Mouse (Mus musculus): ENCODE measurements around the gene Hyal2. TPM values are rescaled to one million over a fixed set of nuclear protein-coding genes. Genes with fewer than 3 reads are reported as not detected.

The Hyal2 gene
- total and polyA plus RNA-seq, 2 experiments from 2014 or later = 58.6 to 97.3 TPM

DNA sequence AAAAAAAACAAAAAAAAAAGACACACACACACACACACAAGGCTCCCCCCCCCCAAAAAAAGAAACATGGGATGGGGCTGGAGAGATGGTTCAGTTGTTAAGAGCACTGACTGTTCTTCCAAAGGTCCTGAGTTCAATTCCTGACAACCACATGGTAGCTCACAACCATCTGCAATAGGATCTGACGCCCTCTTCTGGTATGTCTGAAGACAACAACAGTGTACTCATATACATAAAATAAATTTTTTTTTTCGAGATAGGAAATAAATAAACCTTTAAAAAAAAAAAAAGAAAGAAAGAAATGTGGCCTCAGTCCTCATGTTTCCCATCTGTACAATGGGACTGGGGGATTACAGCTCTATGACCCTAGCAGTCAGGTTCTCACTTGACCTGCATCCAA, 49.7 kb downstream of the Hyal2 start:
- Histone ChIP-seq H3K4me3 (ENCODE audit: low read depth, low read length) (no peak overlapping the region), H3K9me3 (replicated peaks; ENCODE audit: control insufficient read depth, low read length) (no peaks in the 10 kb centered on the region), H3K27ac (ENCODE audit: low read depth) (peak overlapping the region; percentile 93), H3K27me3 (ENCODE audit: control insufficient read depth, insufficient read depth, low read length) (no peaks in the 10 kb centered on the region), H3K36me3 (replicated peaks; ENCODE audit: control insufficient read depth, insufficient read depth, low read length) (peaks cover 61% of the 10 kb centered on the region), H3K4me2 (ENCODE audit: low read depth, low read length) (no peak overlapping the region), H3K4me1 (ENCODE audit: control insufficient read depth, insufficient read depth) (peaks cover 37% of the 10 kb centered on the region), H3K9ac (replicated peaks; ENCODE audit: low read depth, low read length) (no peak overlapping the region)
- DNase-seq (ENCODE audit: low spot score) (no peak), ATAC-seq (ENCODE audit: insufficient read depth, low read depth) (no peak)
- TF ChIP-seq CTCF (IDR thresholded peaks at IDR 0.05; ENCODE audit: low read depth) (0 out of 2 replicates have a peak, but pooled peaks have one; percentile 7), EP300 (IDR thresholded peaks at IDR 0.05; ENCODE audit: low read depth) (no peak)
- WGBS = 75% methylated on average over 2 of the region's 2 CpGs

DNA sequence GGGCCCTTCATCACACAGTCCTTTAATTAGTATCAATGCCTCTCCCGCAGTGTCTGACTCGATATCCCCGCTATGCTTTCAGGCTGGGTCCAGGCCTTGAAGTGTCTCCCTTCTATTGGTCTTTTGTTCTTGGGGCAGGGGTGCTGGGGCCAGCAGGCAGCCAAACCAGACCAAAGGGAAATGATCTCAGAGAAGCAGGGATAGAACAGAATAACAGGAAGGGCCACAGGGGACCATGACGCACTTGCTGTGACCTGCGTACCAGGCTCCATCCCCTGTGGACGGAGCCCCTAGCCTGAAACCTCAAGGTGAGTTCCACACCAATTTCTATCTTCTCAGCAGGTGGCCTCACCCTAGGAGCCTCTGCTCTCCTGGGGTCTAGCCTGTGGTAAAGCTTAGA, 50.4 kb downstream of the Hyal2 start:
- Histone ChIP-seq H3K4me2 (ENCODE audit: low read depth, low read length) (peak overlapping the region; percentile 4; the same call in 1 of the 2 replicates), H3K4me1 (ENCODE audit: control insufficient read depth, insufficient read depth) (peaks cover 37% of the 10 kb centered on the region), H3K36me3 (replicated peaks; ENCODE audit: control insufficient read depth, insufficient read depth, low read length) (peaks cover 66% of the 10 kb centered on the region), H3K9ac (replicated peaks; ENCODE audit: low read depth, low read length) (peak overlapping the region; percentile 36; the same call in 1 of the 2 replicates), H3K4me3 (ENCODE audit: low read depth, low read length) (no peak overlapping the region), H3K27me3 (ENCODE audit: control insufficient read depth, insufficient read depth, low read length) (no peaks in the 10 kb centered on the region), H3K27ac (ENCODE audit: low read depth) (peak overlapping the region; percentile 93), H3K9me3 (replicated peaks; ENCODE audit: control insufficient read depth, low read length) (no peaks in the 10 kb centered on the region)
- TF ChIP-seq EP300 (IDR thresholded peaks at IDR 0.05; ENCODE audit: low read depth) (no peak), CTCF (IDR thresholded peaks at IDR 0.05; ENCODE audit: low read depth) (no peak)
- no peak for DNase-seq (ENCODE audit: low spot score)
- no peak for ATAC-seq (ENCODE audit: insufficient read depth, low read depth)
- 50% methylated on average over 6 of the region's 6 CpGs for WGBS

DNA sequence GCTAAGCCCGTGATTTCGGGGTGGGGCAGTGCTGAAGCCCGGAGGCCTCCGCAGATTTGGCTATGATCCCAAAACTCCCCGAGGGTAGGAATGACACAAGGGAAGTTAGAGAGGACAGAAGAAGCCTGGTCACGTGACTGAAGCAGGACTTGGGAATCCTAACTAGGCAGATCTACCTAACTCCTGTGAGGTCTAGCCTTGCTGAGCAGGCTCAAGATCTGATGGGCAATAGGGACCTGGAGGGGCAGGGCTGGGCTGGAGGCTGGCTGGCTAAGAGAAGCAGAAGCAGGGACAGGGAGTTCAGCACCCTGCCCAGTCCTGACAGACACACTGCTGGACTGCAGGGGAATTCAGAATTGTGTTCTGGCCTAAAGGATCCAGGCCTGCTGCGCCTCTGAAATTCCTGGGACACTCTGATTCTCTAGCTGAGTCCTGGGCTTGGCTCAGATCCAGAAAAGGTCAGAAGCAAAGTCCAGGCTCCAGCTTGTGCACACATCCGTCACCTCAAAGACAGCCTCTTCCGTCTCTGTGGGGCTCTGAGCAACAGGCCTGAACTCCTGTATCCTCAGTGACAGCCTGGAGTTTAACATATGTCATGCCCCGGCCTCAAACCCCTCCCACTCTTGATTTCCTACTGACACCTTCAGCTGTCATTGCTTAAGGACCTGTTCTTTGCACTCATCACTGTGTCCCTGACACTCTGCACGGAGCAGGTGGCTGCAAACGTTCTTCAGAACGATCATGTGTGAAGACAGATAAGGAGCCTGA, 51.2 kb downstream of the Hyal2 start:
- peak overlapping the region; percentile 4; the same call in 1 of the 2 replicates for H3K4me2 ChIP-seq (ENCODE audit: low read depth, low read length)
- peaks cover 43% of the 10 kb centered on the region for H3K4me1 ChIP-seq (ENCODE audit: control insufficient read depth, insufficient read depth)
- DNase-seq (ENCODE audit: low spot score) = peak; percentile 91
- no peak overlapping the region for H3K4me3 ChIP-seq (ENCODE audit: low read depth, low read length)
- TF ChIP-seq CTCF (IDR thresholded peaks at IDR 0.05; ENCODE audit: low read depth) = peak; percentile 9; the same call in 1 of the 2 replicates
- peak; percentile 100 for TF ChIP-seq EP300 (IDR thresholded peaks at IDR 0.05; ENCODE audit: low read depth)
- 9% methylated on average over 13 of the region's 13 CpGs for WGBS
- H3K27ac ChIP-seq (ENCODE audit: low read depth) = peak overlapping the region; percentile 93
- H3K36me3 ChIP-seq (replicated peaks; ENCODE audit: control insufficient read depth, insufficient read depth, low read length) = peaks cover 61% of the 10 kb centered on the region
- no peaks in the 10 kb centered on the region for H3K27me3 ChIP-seq (ENCODE audit: control insufficient read depth, insufficient read depth, low read length)
- no peaks in the 10 kb centered on the region for H3K9me3 ChIP-seq (replicated peaks; ENCODE audit: control insufficient read depth, low read length)
- ATAC-seq (ENCODE audit: insufficient read depth, low read depth) = peak; percentile 88
- peak overlapping the region; percentile 36; the same call in 1 of the 2 replicates for H3K9ac ChIP-seq (replicated peaks; ENCODE audit: low read depth, low read length)

DNA sequence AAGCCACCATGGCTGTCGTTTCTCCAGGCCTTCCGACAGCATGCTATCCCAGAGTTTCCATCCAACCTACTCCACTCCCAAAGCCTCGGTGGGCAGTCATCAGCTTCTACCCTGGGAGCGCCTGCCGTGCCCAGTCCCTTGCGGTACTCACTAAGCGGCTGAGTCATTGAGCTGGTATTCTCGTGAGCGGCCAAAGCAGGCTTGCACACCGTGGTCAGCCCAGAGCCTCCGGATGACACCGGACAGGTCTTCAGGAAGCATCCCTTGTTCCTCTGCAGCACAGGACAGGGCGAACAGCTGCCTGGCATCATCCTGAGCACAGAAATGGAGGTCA, 51.8 kb downstream of the Hyal2 start:
- Histone ChIP-seq H3K4me3 (ENCODE audit: low read depth, low read length) (no peak overlapping the region), H3K27ac (ENCODE audit: low read depth) (peak overlapping the region; percentile 93), H3K27me3 (ENCODE audit: control insufficient read depth, insufficient read depth, low read length) (no peaks in the 10 kb centered on the region), H3K4me2 (ENCODE audit: low read depth, low read length) (peak overlapping the region; percentile 2; the same call in 1 of the 2 replicates), H3K9ac (replicated peaks; ENCODE audit: low read depth, low read length) (no peak overlapping the region), H3K36me3 (replicated peaks; ENCODE audit: control insufficient read depth, insufficient read depth, low read length) (peaks cover 56% of the 10 kb centered on the region), H3K9me3 (replicated peaks; ENCODE audit: control insufficient read depth, low read length) (no peaks in the 10 kb centered on the region), H3K4me1 (ENCODE audit: control insufficient read depth, insufficient read depth) (peaks cover 48% of the 10 kb centered on the region)
- no peak for ATAC-seq (ENCODE audit: insufficient read depth, low read depth)
- no peak for DNase-seq (ENCODE audit: low spot score)
- TF ChIP-seq EP300 (IDR thresholded peaks at IDR 0.05; ENCODE audit: low read depth) (no peak), CTCF (IDR thresholded peaks at IDR 0.05; ENCODE audit: low read depth) (no peak)
- WGBS = 10% methylated on average over 13 of the region's 13 CpGs

DNA sequence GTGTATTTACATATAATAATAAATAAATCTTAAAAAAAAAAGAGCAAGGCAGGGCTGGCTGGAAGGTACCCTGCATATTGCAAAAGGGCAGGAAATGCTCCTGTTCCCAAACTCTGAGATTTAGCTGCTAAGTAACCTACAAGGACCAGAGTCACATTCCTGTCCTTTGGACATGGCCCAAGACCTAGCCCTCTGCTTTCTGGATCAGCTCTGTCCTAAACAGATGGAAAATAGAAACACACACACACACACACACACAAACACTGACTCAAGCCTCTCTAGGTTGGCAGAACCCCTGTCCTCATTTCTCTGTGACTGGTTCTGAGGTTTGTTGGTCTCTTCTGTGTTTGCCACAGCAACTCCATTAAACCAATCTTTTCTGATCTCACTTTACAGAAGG, 53.2 kb downstream of the Hyal2 start:
- DNase-seq (ENCODE audit: low spot score) = no peak
- no peak overlapping the region for H3K4me3 ChIP-seq (ENCODE audit: low read depth, low read length)
- no peaks in the 10 kb centered on the region for H3K27me3 ChIP-seq (ENCODE audit: control insufficient read depth, insufficient read depth, low read length)
- H3K9ac ChIP-seq (replicated peaks; ENCODE audit: low read depth, low read length) = no peak overlapping the region
- peaks cover 56% of the 10 kb centered on the region for H3K4me1 ChIP-seq (ENCODE audit: control insufficient read depth, insufficient read depth)
- H3K36me3 ChIP-seq (replicated peaks; ENCODE audit: control insufficient read depth, insufficient read depth, low read length) = peaks cover 49% of the 10 kb centered on the region
- H3K27ac ChIP-seq (ENCODE audit: low read depth) = peak overlapping the region; percentile 93
- ATAC-seq (ENCODE audit: insufficient read depth, low read depth) = no peak
- no peak for TF ChIP-seq CTCF (IDR thresholded peaks at IDR 0.05; ENCODE audit: low read depth)
- no peak for TF ChIP-seq EP300 (IDR thresholded peaks at IDR 0.05; ENCODE audit: low read depth)
- no peaks in the 10 kb centered on the region for H3K9me3 ChIP-seq (replicated peaks; ENCODE audit: control insufficient read depth, low read length)
- H3K4me2 ChIP-seq (ENCODE audit: low read depth, low read length) = no peak overlapping the region

Other genes with a start within 250 kb of the Hyal2 start
- 4.8 and 28.7 TPM in 2 replicates for gene Hemk1, start 229.6 kb upstream of the Hyal2 start, total RNA-seq (2014; rRNA removed; ENCODE audit: low replicate concordance)
- 12.3 and 15.3 TPM in 2 replicates for gene Hemk1, start 229.6 kb upstream of the Hyal2 start, polyA plus RNA-seq (2015; fragmentation: Nextera tagmentation; extraction: Ambion mirVana)
- 1.1 and 11.0 TPM in 2 replicates for gene 6430571L13Rik, start 227.3 kb upstream of the Hyal2 start, total RNA-seq (2014; rRNA removed; ENCODE audit: low replicate concordance)
- gene 6430571L13Rik, start 227.3 kb upstream of the Hyal2 start, polyA plus RNA-seq (2015; fragmentation: Nextera tagmentation; extraction: Ambion mirVana) = 3.1 and 3.3 TPM in 2 replicates
- 30.6 and 34.8 TPM in 2 replicates for gene Cacna2d2, start 168.3 kb upstream of the Hyal2 start, total RNA-seq (2014; rRNA removed; ENCODE audit: low replicate concordance)
- 1.1 and 1.3 TPM in 2 replicates for gene Cacna2d2, start 168.3 kb upstream of the Hyal2 start, polyA plus RNA-seq (2015; fragmentation: Nextera tagmentation; extraction: Ambion mirVana)
- gene Tmem115, start 34.0 kb upstream of the Hyal2 start, total RNA-seq (2014; rRNA removed; ENCODE audit: low replicate concordance) = 33.4 and 37.3 TPM in 2 replicates
- 26.7 and 28.5 TPM in 2 replicates for gene Tmem115, start 34.0 kb upstream of the Hyal2 start, polyA plus RNA-seq (2015; fragmentation: Nextera tagmentation; extraction: Ambion mirVana)
- gene Cyb561d2, start 25.8 kb upstream of the Hyal2 start, total RNA-seq (2014; rRNA removed; ENCODE audit: low replicate concordance) = 13.4 and 22.1 TPM in 2 replicates
- 14.3 and 16.9 TPM in 2 replicates for gene Cyb561d2, start 25.8 kb upstream of the Hyal2 start, polyA plus RNA-seq (2015; fragmentation: Nextera tagmentation; extraction: Ambion mirVana)
- gene Nprl2, start 25.7 kb upstream of the Hyal2 start, total RNA-seq (2014; rRNA removed; ENCODE audit: low replicate concordance) = 42.3 and 56.4 TPM in 2 replicates
- gene Nprl2, start 25.7 kb upstream of the Hyal2 start, polyA plus RNA-seq (2015; fragmentation: Nextera tagmentation; extraction: Ambion mirVana) = 22.5 and 23.2 TPM in 2 replicates
- not detected in 2 replicates for gene Zmynd10, start 20.6 kb upstream of the Hyal2 start, total RNA-seq (2014; rRNA removed; ENCODE audit: low replicate concordance)
- gene Zmynd10, start 20.6 kb upstream of the Hyal2 start, polyA plus RNA-seq (2015; fragmentation: Nextera tagmentation; extraction: Ambion mirVana) = 0.25 and 0.49 TPM in 2 replicates
- 28.7 and 39.0 TPM in 2 replicates for gene Rassf1, start 16.4 kb upstream of the Hyal2 start, total RNA-seq (2014; rRNA removed; ENCODE audit: low replicate concordance)
- gene Rassf1, start 16.4 kb upstream of the Hyal2 start, polyA plus RNA-seq (2015; fragmentation: Nextera tagmentation; extraction: Ambion mirVana) = 34.4 and 35.1 TPM in 2 replicates
- 38.6 and 51.2 TPM in 2 replicates for gene Tusc2, start 4.7 kb upstream of the Hyal2 start, total RNA-seq (2014; rRNA removed; ENCODE audit: low replicate concordance)
- 37.0 and 38.8 TPM in 2 replicates for gene Tusc2, start 4.7 kb upstream of the Hyal2 start, polyA plus RNA-seq (2015; fragmentation: Nextera tagmentation; extraction: Ambion mirVana)
- gene Hyal1, start 9.0 kb downstream of the Hyal2 start, total RNA-seq (2014; rRNA removed; ENCODE audit: low replicate concordance) = 14.0 and 21.3 TPM in 2 replicates
- gene Hyal1, start 9.0 kb downstream of the Hyal2 start, polyA plus RNA-seq (2015; fragmentation: Nextera tagmentation; extraction: Ambion mirVana) = 5.7 and 6.0 TPM in 2 replicates
- 28.4 and 58.8 TPM in 2 replicates for gene Naa80, start 10.9 kb downstream of the Hyal2 start, total RNA-seq (2014; rRNA removed; ENCODE audit: low replicate concordance)
- 14.5 and 17.5 TPM in 2 replicates for gene Naa80, start 10.9 kb downstream of the Hyal2 start, polyA plus RNA-seq (2015; fragmentation: Nextera tagmentation; extraction: Ambion mirVana)
- gene Hyal3, start 12.9 kb downstream of the Hyal2 start, total RNA-seq (2014; rRNA removed; ENCODE audit: low replicate concordance) = 0.65 and 0.66 TPM in 2 replicates
- 0.29 and 0.44 TPM in 2 replicates for gene Hyal3, start 12.9 kb downstream of the Hyal2 start, polyA plus RNA-seq (2015; fragmentation: Nextera tagmentation; extraction: Ambion mirVana)
- gene Ifrd2, start 19.7 kb downstream of the Hyal2 start, total RNA-seq (2014; rRNA removed; ENCODE audit: low replicate concordance) = 22.3 and 31.2 TPM in 2 replicates
- gene Ifrd2, start 19.7 kb downstream of the Hyal2 start, polyA plus RNA-seq (2015; fragmentation: Nextera tagmentation; extraction: Ambion mirVana) = 28.6 and 33.6 TPM in 2 replicates
- 21.0 and 34.9 TPM in 2 replicates for gene Sema3b, start 41.3 kb downstream of the Hyal2 start, total RNA-seq (2014; rRNA removed; ENCODE audit: low replicate concordance)
- gene Sema3b, start 41.3 kb downstream of the Hyal2 start, polyA plus RNA-seq (2015; fragmentation: Nextera tagmentation; extraction: Ambion mirVana) = 8.9 and 9.1 TPM in 2 replicates
- 472 and 473 TPM in 2 replicates for gene Gnai2, start 67.4 kb downstream of the Hyal2 start, total RNA-seq (2014; rRNA removed; ENCODE audit: low replicate concordance)
- 291 and 295 TPM in 2 replicates for gene Gnai2, start 67.4 kb downstream of the Hyal2 start, polyA plus RNA-seq (2015; fragmentation: Nextera tagmentation; extraction: Ambion mirVana)
- 8.9 and 16.9 TPM in 2 replicates for gene Slc38a3, start 101.6 kb downstream of the Hyal2 start, total RNA-seq (2014; rRNA removed; ENCODE audit: low replicate concordance)
- gene Slc38a3, start 101.6 kb downstream of the Hyal2 start, polyA plus RNA-seq (2015; fragmentation: Nextera tagmentation; extraction: Ambion mirVana) = 2.7 and 4.0 TPM in 2 replicates
- gene Gnat1, start 111.8 kb downstream of the Hyal2 start, total RNA-seq (2014; rRNA removed; ENCODE audit: low replicate concordance) = not detected in 2 replicates
- 0.25 and 0.33 TPM in 2 replicates for gene Gnat1, start 111.8 kb downstream of the Hyal2 start, polyA plus RNA-seq (2015; fragmentation: Nextera tagmentation; extraction: Ambion mirVana)
- gene Sema3f, start 142.5 kb downstream of the Hyal2 start, total RNA-seq (2014; rRNA removed; ENCODE audit: low replicate concordance) = 38.4 and 59.5 TPM in 2 replicates
- gene Sema3f, start 142.5 kb downstream of the Hyal2 start, polyA plus RNA-seq (2015; fragmentation: Nextera tagmentation; extraction: Ambion mirVana) = 2.6 and 2.7 TPM in 2 replicates
- 53.5 and 90.6 TPM in 2 replicates for gene Rbm5, start 203.1 kb downstream of the Hyal2 start, total RNA-seq (2014; rRNA removed; ENCODE audit: low replicate concordance)
- 81.7 and 88.9 TPM in 2 replicates for gene Rbm5, start 203.1 kb downstream of the Hyal2 start, polyA plus RNA-seq (2015; fragmentation: Nextera tagmentation; extraction: Ambion mirVana)